Mouse (Mus musculus) adrenal gland (tissue): ENCODE measurements at regions not wholly inside any gene's neighbourhood (a gene's known extent, or its start where the extent isn't known, plus 50 kb on each side); places are given as distances from the start of the nearest gene placed in this dataset.

Source experiments
- intact Hi-C: fragments of 180-260 bp; cut with DNase I; formaldehyde crosslinking; loops from one replicate; pipeline ENCODE4 v1.15.1; 2025

- intact Hi-C loops: loop anchor here (5.0 kb wide), 1 partner anchor 52 kb away; no protein-coding TSS in a partner anchor
These were observed 56.5 kb upstream of the Tle3 start for GRCm38 (mm10) chr9:61315371-61316298.

GRCm38 (mm10) chr9:61316442-61316841 is 55.7 kb upstream of the Tle3 start:
- intact Hi-C loops: loop anchor here (5.0 kb wide), 1 partner anchor 51 kb away; no protein-coding TSS in a partner anchor

GRCm38 (mm10) chr9:61319721-61320120 is 52.4 kb upstream of the Tle3 start:
- intact Hi-C loops: loop anchor here (5.0 kb wide), 1 partner anchor 48 kb away; no protein-coding TSS in a partner anchor

- intact Hi-C loops: no loop called here
These were observed 50.9 kb upstream of the Tle3 start for GRCm38 (mm10) chr9:61321314-61321713.

- intact Hi-C loops: no loop called here
These were observed 50.3 kb upstream of the Tle3 start for GRCm38 (mm10) chr9:61321825-61322224.

- intact Hi-C loops: no loop called here
These were observed 49.8 kb upstream of the Tle3 start for GRCm38 (mm10) chr9:61322333-61322732.
